Mouse (Mus musculus) neural tube, embryonic 14.5 days (tissue): ENCODE results near the gene Stk36. TPM values are rescaled to one million over a fixed set of nuclear protein-coding genes. Genes with fewer than 3 reads are reported as not detected.
A peak's percentile ranks its signal among the peaks of the same experiment; 100 is the strongest.

Experiments
- ATAC-seq: fragments of 200-750 bp; cut with Nextera tagmentation; 2 replicates; pipeline ENCODE4 v1.8.0; 2017; ENCODE audit warnings: low read depth, mild to moderate bottlenecking, moderate TSS enrichment, moderate library complexity
- H3K27ac ChIP-seq: fragments of 300-500 bp; sonication (generic); 2 replicates; pipeline ENCODE4 v1.5.1; 2014; ENCODE audit warnings: low read depth, mild to moderate bottlenecking, control low read depth, low read length, moderate library complexity, mixed read lengths
- H3K27me3 ChIP-seq: fragments of 300-500 bp; sonication (generic); 2 replicates; pipeline ENCODE4 v1.6.1; 2014; ENCODE audit warnings: low read length; ENCODE audit not compliant: control insufficient read depth, insufficient read depth
- H3K36me3 ChIP-seq: fragments of 300-500 bp; sonication (generic); 2 replicates; pipeline ENCODE4 v1.6.1; 2014; ENCODE audit warnings: low read length, mixed read lengths; ENCODE audit not compliant: control insufficient read depth, insufficient read depth
- H3K4me1 ChIP-seq: fragments of 300-500 bp; sonication (generic); 2 replicates; pipeline ENCODE4 v1.6.1; 2014; ENCODE audit warnings: low read length; ENCODE audit not compliant: control insufficient read depth, insufficient read depth
- H3K4me2 ChIP-seq: fragments of 300-500 bp; sonication (generic); 2 replicates; pipeline ENCODE4 v1.6.1; 2014; ENCODE audit warnings: mild to moderate bottlenecking, low read depth, low read length, control low read depth
- H3K4me3 ChIP-seq: fragments of 300-500 bp; sonication (generic); 2 replicates; pipeline ENCODE4 v1.5.1; 2014; ENCODE audit warnings: low read depth, low read length, control low read depth, mixed read lengths
- H3K9ac ChIP-seq: fragments of 300-500 bp; sonication (generic); replicated peaks from 2 replicates; pipeline ENCODE4 v1.6.1; 2014; ENCODE audit warnings: low read depth, mild to moderate bottlenecking, control low read depth, low read length, mixed read lengths
- H3K9me3 ChIP-seq: fragments of 300-500 bp; sonication (generic); 2 replicates; pipeline ENCODE4 v1.6.1; 2016; ENCODE audit warnings: low read length; ENCODE audit not compliant: control insufficient read depth
- WGBS: fragments of 180-500 bp; shearing (Covaris S2); extraction: QIAGEN DNeasy Blood & Tissue Kit; methylation state at CpG from one replicate; pipeline ENCODE4 v1.1.7; 2014; 5-methylcytosine and 5-hydroxymethylcytosine counted together
- polyA plus RNA-seq: library from polyadenylated mRNA; unstranded; fragments of >200 nt; fragmentation: Nextera tagmentation; extraction: Ambion mirVana; gene quantifications from 2 replicates; pipeline ENCODE4 v1.2.1, GENCODE M21; 2014

Stk36 gene
- polyA plus RNA-seq, 1 experiment from 2014 or later = 14.6 TPM

DNA sequence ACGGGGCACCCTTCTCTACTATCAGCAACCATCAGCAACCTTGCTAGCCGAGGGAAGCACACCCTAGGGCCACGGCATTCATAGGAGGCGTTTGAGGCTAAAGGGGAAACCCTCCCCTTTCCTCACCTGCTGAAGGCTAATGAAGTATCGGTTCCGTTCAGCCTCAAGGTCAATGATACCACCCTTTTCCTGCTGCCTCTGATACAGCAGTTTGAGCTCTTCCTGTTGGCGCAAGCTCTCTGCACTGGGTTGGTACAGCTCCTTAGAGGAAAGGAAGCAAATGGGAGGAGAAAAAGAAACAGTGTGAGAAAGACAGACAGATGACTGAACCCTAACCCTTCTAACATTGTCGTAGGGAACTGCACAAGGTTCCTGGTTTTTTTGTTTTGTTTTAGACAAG, 6.8 kb upstream of the Stk36 start:
- no peak for ATAC-seq
- Histone ChIP-seq H3K36me3 (peaks cover 47% of the 10 kb centered on the region), H3K4me1 (no peaks in the 10 kb centered on the region), H3K9ac (no peak overlapping the region), H3K4me2 (no peak overlapping the region), H3K27ac (no peak overlapping the region), H3K4me3 (no peak overlapping the region), H3K9me3 (no peaks in the 10 kb centered on the region), H3K27me3 (no peaks in the 10 kb centered on the region)
- 96% methylated on average over 8 of the region's 8 CpGs for WGBS

DNA sequence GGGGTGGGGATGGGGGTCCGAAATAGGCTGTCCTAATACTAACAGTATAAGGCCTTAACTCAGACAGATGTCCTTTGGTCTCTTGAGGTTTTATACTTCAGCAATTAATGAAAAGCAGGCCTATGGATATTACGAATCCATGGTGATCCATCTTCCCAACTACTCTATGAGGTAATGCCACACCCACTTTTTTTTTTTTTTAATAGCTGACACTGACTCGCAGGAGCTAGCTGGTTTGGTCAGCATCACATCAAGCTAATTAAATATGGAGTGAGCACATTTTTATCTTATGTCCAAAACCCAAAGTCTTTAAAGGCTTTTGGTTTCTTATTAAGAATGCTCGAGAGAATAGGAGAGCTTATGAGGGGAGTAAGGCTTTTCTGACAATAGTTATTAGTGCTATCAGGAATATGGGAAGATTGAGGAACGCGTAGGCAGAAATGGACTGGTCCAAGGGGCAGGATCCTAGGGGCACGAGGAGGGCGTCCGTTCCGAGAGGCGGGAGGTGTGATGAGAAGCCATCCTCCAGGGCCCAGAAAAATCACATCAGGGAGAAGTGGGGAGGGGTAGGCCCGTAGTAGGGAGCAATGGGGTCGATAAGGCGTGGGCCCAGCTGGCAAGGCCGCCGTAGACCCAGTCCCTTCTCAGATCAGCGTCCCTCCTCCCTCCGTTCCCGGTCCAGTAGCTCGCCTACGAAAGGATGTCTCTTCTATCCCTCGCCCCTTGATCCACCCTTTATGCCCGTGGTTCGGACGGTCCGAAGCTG, 561 bp upstream of the Stk36 start:
- Histone ChIP-seq H3K4me1 (peaks cover 15% of the 10 kb centered on the region), H3K4me3 (peak overlapping the region; percentile 78), H3K27me3 (no peaks in the 10 kb centered on the region), H3K36me3 (peaks cover 18% of the 10 kb centered on the region), H3K9me3 (no peaks in the 10 kb centered on the region), H3K27ac (peak overlapping the region; percentile 53), H3K9ac (peak overlapping the region; percentile 79), H3K4me2 (peak overlapping the region; percentile 84)
- 9% methylated on average over 26 of the region's 26 CpGs for WGBS
- ATAC-seq = peak; percentile 78

DNA sequence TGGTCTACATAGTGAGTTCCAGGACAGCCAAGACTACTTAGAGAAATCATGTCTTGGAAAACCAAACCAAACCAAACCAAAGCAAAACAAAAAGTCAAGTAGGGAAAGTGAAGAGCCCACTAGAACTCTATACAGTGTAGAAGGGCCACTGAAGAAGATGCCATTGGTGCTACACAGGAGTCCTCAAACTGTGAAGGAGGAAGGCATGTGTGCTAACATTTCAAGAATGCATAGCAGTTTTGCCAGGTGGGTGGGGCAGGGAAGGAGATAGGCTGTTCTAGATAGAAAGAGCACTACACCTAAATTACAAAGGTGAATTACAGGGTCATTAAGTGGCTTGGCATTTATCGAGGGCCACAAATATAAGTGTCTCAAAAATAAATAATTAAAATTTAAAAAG, 22.9 kb downstream of the Stk36 start:
- Histone ChIP-seq H3K36me3 (peaks cover 24% of the 10 kb centered on the region), H3K4me3 (no peak overlapping the region), H3K9me3 (no peaks in the 10 kb centered on the region), H3K4me1 (no peaks in the 10 kb centered on the region), H3K9ac (no peak overlapping the region), H3K4me2 (no peak overlapping the region), H3K27ac (no peak overlapping the region), H3K27me3 (no peaks in the 10 kb centered on the region)
- WGBS = 91% methylated on average over 1 of the region's 1 CpGs
- no peak for ATAC-seq

DNA sequence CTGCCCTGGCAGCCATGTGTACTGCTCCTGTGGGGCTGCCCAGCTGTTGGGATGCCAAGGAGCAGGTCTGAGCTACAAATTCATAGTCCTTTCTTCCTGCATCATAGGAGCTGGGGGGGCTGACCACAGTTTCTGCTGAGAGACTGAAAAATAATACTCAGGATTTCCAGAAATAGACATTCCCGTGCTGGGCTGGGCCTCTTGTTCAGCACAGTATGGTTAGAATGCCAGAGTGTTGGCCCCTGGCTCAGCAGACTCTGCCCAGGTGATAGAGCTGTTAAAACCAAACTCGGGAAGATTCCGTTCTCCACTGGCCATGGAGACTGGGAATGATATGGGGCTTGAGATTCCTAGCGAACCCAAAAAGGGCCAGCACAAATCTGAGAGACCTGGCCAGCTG, 24.8 kb downstream of the Stk36 start:
- H3K27me3 ChIP-seq = no peaks in the 10 kb centered on the region
- H3K4me3 ChIP-seq = no peak overlapping the region
- H3K27ac ChIP-seq = no peak overlapping the region
- no peaks in the 10 kb centered on the region for H3K4me1 ChIP-seq
- WGBS = 94% methylated on average over 4 of the region's 4 CpGs
- no peak overlapping the region for H3K4me2 ChIP-seq
- H3K36me3 ChIP-seq = peaks cover 24% of the 10 kb centered on the region
- H3K9ac ChIP-seq = no peak overlapping the region
- H3K9me3 ChIP-seq = no peaks in the 10 kb centered on the region
- ATAC-seq = no peak

DNA sequence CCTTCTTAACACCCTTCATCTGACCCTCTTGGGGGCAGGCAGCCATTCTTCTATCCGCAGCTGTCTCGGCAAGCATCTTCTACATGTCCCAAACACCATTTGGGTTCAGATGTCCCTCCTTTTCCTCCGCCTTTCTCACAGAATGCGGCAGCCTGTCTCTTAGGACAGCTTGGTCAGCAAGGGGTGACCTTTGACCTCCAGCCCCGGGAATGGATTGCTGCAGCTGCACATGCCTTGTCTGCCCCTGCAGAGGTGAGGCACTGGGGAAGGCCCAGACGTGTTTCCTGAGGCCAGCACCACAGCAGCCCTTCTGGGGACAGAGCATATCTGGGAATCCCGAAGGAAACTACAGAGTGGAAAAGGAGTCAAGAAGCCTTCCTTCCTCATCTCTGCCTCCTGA, 26.8 kb downstream of the Stk36 start:
- Histone ChIP-seq H3K27ac (no peak overlapping the region), H3K9me3 (no peaks in the 10 kb centered on the region), H3K9ac (no peak overlapping the region), H3K36me3 (peaks cover 24% of the 10 kb centered on the region), H3K4me1 (no peaks in the 10 kb centered on the region), H3K4me3 (no peak overlapping the region), H3K27me3 (no peaks in the 10 kb centered on the region), H3K4me2 (no peak overlapping the region)
- 43% methylated on average over 7 of the region's 7 CpGs for WGBS
- no peak for ATAC-seq

DNA sequence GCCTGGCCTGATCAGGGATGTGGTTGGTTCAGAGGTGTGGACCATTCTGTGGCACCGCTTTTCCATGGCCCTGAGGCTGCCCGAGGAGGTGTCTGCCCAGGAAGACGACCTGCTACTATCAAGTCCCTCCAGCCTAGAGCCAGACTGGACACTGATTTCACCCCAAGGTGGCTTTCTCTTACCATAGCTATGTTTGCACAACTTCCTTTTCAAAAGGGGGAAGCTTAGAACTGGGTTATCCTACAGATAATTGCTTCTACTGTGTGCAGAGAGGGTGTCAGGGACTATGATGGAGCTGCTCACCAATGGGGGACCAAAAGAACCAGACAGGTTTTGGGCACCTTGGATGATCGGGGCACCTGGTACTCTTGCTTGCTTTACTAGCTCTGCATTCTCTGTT, 31.5 kb downstream of the Stk36 start:
- Histone ChIP-seq H3K9ac (no peak overlapping the region), H3K4me1 (no peaks in the 10 kb centered on the region), H3K9me3 (no peaks in the 10 kb centered on the region), H3K4me3 (no peak overlapping the region), H3K27ac (no peak overlapping the region), H3K27me3 (no peaks in the 10 kb centered on the region), H3K4me2 (no peak overlapping the region), H3K36me3 (peaks cover 15% of the 10 kb centered on the region)
- WGBS = 92% methylated on average over 4 of the region's 4 CpGs
- no peak for ATAC-seq

DNA sequence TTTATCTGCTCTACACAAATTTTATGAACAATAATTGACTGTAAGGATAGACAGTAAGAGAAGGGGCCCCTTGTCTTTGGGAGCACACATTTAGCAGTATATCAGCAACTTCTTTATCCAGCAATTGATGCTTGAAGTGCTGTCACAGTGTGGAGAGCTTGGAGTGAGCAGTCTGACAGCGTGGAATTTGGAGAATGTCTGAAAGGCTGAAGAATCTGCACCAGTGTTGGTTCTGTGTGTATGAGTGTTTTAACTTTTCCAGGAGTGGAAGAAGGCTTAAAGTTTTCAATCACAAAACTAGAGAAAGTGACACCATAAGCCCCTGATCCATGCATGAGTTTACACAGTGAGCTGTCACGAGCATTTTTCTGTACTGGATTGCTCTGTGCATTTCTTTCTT, 42.3 kb downstream of the Stk36 start:
- H3K36me3 ChIP-seq = no peaks in the 10 kb centered on the region
- ATAC-seq = no peak
- no peaks in the 10 kb centered on the region for H3K27me3 ChIP-seq
- 87% methylated on average over 2 of the region's 2 CpGs for WGBS
- H3K4me1 ChIP-seq = no peaks in the 10 kb centered on the region
- no peak overlapping the region for H3K9ac ChIP-seq
- no peaks in the 10 kb centered on the region for H3K9me3 ChIP-seq
- no peak overlapping the region for H3K27ac ChIP-seq
- H3K4me2 ChIP-seq = no peak overlapping the region
- no peak overlapping the region for H3K4me3 ChIP-seq

DNA sequence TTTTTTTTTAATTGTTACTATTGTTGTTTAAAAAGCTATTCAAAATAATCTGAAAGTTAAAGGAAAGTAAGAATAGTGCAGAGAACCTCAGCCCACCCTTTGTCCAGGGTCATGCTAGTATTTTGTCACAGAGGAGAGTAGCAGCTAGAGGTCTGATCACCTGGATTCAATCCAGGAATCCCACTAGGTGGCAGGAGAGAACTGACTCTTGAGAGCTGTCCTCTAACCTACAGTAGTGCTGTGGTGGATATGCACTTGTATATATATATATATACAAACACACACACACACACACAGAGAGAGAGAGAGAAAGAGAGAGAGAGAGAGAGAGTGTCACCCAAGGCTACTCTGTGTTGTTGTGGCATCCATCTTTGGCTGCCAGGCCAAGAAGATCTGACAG, 42.7 kb downstream of the Stk36 start:
- H3K9me3 ChIP-seq = no peaks in the 10 kb centered on the region
- no peaks in the 10 kb centered on the region for H3K36me3 ChIP-seq
- H3K4me2 ChIP-seq = no peak overlapping the region
- H3K4me1 ChIP-seq = no peaks in the 10 kb centered on the region
- H3K27me3 ChIP-seq = no peaks in the 10 kb centered on the region
- no peak for ATAC-seq
- no peak overlapping the region for H3K4me3 ChIP-seq
- H3K27ac ChIP-seq = no peak overlapping the region
- no peak overlapping the region for H3K9ac ChIP-seq

DNA sequence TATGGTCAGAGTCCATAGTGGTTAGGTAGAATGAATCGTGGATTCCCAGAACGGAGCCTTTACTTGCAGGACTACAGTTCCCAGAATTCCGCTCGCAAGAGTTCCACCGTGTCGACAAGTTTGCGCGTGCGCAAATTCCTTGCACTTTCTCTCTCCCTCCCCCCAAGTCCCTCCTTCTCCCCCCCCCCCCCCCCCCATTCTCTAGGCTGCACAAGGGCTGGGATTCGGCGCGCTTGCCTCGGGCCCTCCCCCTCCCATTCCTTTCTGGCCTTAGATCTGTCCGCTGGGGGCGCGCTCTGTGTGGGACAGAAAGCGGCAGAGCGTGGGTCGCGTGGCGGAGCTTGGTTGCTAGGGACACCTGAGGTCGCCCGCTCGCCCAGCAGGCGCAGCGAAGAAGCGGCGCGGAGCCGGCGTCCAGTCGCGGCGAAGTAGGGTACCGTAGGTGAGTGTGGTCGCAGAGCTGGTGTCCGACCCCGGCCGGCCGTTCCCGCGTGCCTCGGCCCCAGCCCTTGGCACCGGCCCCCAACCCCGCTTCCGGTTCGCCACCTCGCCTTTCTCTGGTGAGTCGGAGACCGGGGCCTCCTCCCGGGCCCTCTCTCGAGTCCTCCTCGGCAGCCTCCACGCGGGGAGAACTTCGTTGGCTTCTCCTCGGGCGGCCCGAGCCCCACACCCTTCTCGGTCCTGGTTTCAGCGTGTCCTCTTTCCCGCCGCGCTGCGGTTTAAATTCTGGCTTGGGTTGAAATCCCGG, 60.4 kb downstream of the Stk36 start, which contains the start of gene Ttll4:
TSS of gene Ttll4 (plus strand) at position 298 of the 748 bp plus-strand sequence.
- peak within 1 kb of the TSS; percentile 75 for H3K4me2 ChIP-seq
- H3K4me1 ChIP-seq = peaks cover 6% of the 10 kb centered on the region
- WGBS = under 1% methylated on average over 35 of the region's 66 CpGs
- peak within 1 kb of the TSS; percentile 75 for H3K27ac ChIP-seq
- H3K4me3 ChIP-seq = peak within 1 kb of the TSS; percentile 84
- H3K27me3 ChIP-seq = no peaks in the 10 kb centered on the region
- no peaks in the 10 kb centered on the region for H3K9me3 ChIP-seq
- H3K36me3 ChIP-seq = no peaks in the 10 kb centered on the region
- peak; percentile 99 for ATAC-seq
- H3K9ac ChIP-seq = peak within 1 kb of the TSS; percentile 72
